Mouse (Mus musculus): Measurements from ENCODE around the gene Eea1.
"Not testable (repeated sequence)": the region's sequence is repeated elsewhere in the genome, so short reads cannot be mapped to it uniquely, and the experiment has no call there.

Gene Eea1

GRCm38 (mm10) chr10:95940046-95940900, at the start of gene Eea1:
Gene Eea1, plus strand, starts transcription at chr10:95940650.
- peak; percentile 95 to 97 for DNase-seq

GRCm38 (mm10) chr10:95891214-95891960, 49.1 kb upstream of the Eea1 start:
- no peak for DNase-seq

- no peak for DNase-seq
These were observed 48.3 kb upstream of the Eea1 start for GRCm38 (mm10) chr10:95892132-95892531.

- DNase-seq = no peak
These were observed 47.0 kb upstream of the Eea1 start for GRCm38 (mm10) chr10:95893291-95893932.

GRCm38 (mm10) chr10:95894036-95894855, 46.2 kb upstream of the Eea1 start:
- DNase-seq = no peak

GRCm38 (mm10) chr10:95894856-95895386, 45.5 kb upstream of the Eea1 start:
- DNase-seq = peak; percentile 50 to 76

GRCm38 (mm10) chr10:95898471-95899154, 41.8 kb upstream of the Eea1 start:
- DNase-seq = peak in 1 of 2 experiments; percentile 43

GRCm38 (mm10) chr10:95904668-95905067, 35.8 kb upstream of the Eea1 start:
- no peak for DNase-seq

- no peak for DNase-seq
These were observed 31.1 kb upstream of the Eea1 start for GRCm38 (mm10) chr10:95909246-95909909.

GRCm38 (mm10) chr10:95911016-95911415, 29.4 kb upstream of the Eea1 start:
- DNase-seq = no peak

- DNase-seq = no peak
These were observed 25.8 kb upstream of the Eea1 start for GRCm38 (mm10) chr10:95914434-95915174.

GRCm38 (mm10) chr10:95918716-95919115, 21.7 kb upstream of the Eea1 start:
- DNase-seq = no peak

- no peak for DNase-seq
These were observed 16.9 kb upstream of the Eea1 start for GRCm38 (mm10) chr10:95923263-95924217.

GRCm38 (mm10) chr10:95933631-95934030, 6.8 kb upstream of the Eea1 start:
- DNase-seq = not testable (repeated sequence)

GRCm38 (mm10) chr10:95940901-95941767, 684 bp downstream of the Eea1 start:
- DNase-seq = no peak

GRCm38 (mm10) chr10:95941768-95942425, 1.4 kb downstream of the Eea1 start:
- DNase-seq = no peak

GRCm38 (mm10) chr10:95945086-95945485, 4.6 kb downstream of the Eea1 start:
- DNase-seq = no peak
